Mouse (Mus musculus): Measurements from ENCODE around the gene Prrt2.

DNA sequence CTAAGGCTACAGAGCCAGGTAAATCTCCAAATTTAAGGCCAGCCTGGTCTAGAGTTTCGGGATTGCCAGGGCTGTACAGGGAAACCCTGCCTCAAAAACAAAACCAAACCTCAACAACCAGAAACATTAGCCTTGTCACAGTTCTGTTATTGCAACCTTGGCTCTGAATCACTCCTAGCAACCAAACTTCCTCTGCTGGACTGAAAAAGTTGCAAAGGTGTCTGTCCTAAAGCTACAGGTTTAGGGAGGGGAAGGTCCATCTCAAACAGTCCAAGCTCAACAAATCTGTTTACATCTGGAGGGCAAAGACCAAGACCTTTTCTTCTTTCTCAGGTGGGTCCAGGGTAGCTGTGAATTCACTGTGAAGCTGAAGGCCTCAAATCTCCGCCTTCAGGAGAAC, 10.0 kb downstream of the Prrt2 start:
- TF ChIP-seq CTCF (IDR thresholded peaks at IDR 0.05; ENCODE audit: low read depth, low read length) (no peak), POLR2A (IDR thresholded peaks at IDR 0.05; ENCODE audit: borderline replicate concordance, low read depth, low read length) (no peak)
